Mouse (Mus musculus): ENCODE results near the gene Birc3. TPM values are rescaled to one million over a fixed set of nuclear protein-coding genes. Genes with fewer than 3 reads are reported as not detected.

The Birc3 gene
- polyA plus RNA-seq, 1 experiment from 2014 or later = 8.6 TPM

DNA sequence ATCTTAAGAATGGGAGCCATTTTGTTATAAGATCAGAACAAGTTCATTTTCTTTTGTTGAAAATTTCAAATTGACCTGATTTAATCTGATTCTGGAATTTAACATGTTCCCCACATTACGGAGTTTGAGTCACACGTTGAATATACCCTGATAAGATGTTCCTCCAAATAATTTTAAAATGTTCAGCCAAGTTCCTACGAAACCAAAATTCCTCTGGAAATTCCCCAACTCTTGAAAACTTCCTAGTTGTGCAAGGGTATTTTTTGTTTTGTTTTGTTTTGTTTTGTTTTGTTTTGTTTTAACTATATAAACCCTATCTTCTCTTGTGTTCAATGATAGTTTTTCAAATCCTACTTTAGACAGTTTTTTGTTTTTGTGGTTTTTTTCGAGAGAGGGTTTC is 44.3 kb downstream of the Birc3 start:
- Histone ChIP-seq H3K9me3 (replicated peaks; ENCODE audit: control insufficient read depth, low read length) (no peaks in the 10 kb centered on the region), H3K4me2 (ENCODE audit: low read depth, low read length) (no peak overlapping the region), H3K36me3 (replicated peaks; ENCODE audit: control insufficient read depth, insufficient read depth, low read depth, low read length) (no peaks in the 10 kb centered on the region; the same call in 1 of the 2 replicates), H3K27ac (replicated peaks; ENCODE audit: low read depth, low read length) (no peak overlapping the region), H3K4me1 (ENCODE audit: control insufficient read depth, insufficient read depth, low read length) (no peaks in the 10 kb centered on the region), H3K9ac (replicated peaks; ENCODE audit: low read length) (no peak overlapping the region), H3K27me3 (ENCODE audit: control insufficient read depth, insufficient read depth, low read length) (no peaks in the 10 kb centered on the region), H3K4me3 (ENCODE audit: low read depth, low read length) (no peak overlapping the region)
- 92% methylated on average over 4 of the region's 4 CpGs for WGBS
- no peak for DNase-seq (ENCODE audit: low spot score)
- no peak for ATAC-seq (replicated peaks; ENCODE audit: insufficient number of reproducible peaks, low FRiP score, low TSS enrichment, low read depth)

DNA sequence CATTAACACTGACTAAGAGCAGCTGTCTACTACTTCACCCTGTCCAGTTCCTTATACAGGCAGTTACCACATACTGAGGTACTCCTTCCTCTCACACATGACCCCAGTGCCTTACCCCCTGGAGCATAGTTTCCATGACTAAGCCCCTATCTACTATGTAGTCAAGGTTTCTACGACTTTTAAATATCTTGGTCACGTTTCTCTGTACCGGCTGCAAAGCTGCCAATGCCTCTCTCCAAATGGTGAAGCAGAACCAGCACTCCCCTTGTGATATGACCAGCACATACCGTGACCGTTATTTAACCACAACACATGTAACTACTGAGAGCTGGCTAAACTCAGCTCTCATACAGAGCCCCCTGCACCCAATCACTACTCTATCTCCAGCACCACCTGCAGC is 48.1 kb downstream of the Birc3 start:
- DNase-seq (ENCODE audit: low spot score) = no peak
- Histone ChIP-seq H3K27ac (replicated peaks; ENCODE audit: low read depth, low read length) (no peak overlapping the region), H3K4me2 (ENCODE audit: low read depth, low read length) (no peak overlapping the region), H3K36me3 (replicated peaks; ENCODE audit: control insufficient read depth, insufficient read depth, low read depth, low read length) (no peaks in the 10 kb centered on the region; the same call in none of the 2 replicates), H3K4me1 (ENCODE audit: control insufficient read depth, insufficient read depth, low read length) (no peaks in the 10 kb centered on the region), H3K27me3 (ENCODE audit: control insufficient read depth, insufficient read depth, low read length) (no peaks in the 10 kb centered on the region), H3K9me3 (replicated peaks; ENCODE audit: control insufficient read depth, low read length) (no peaks in the 10 kb centered on the region), H3K4me3 (ENCODE audit: low read depth, low read length) (no peak overlapping the region), H3K9ac (replicated peaks; ENCODE audit: low read length) (no peak overlapping the region)
- no peak for ATAC-seq (replicated peaks; ENCODE audit: insufficient number of reproducible peaks, low FRiP score, low TSS enrichment, low read depth)
- 93% methylated on average over 5 of the region's 5 CpGs for WGBS

DNA sequence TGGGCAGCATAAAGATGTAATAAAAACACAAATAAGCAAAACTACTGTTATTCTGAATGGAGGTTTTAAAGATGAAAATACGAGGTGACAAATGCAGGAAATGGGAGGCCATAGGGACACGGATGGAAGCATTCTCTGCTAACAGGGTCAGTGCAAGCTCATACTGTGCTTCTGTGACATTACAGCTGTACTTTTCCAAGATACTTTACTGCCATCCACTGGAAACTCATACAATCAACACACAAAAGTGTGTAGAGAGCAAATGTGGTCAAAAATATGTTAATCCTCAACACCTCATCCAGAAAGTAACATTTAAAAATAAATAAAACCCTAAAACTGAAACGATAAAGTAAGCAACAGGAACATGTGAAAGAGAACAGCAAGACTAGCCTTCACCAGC is 50.2 kb downstream of the Birc3 start:
- Histone ChIP-seq H3K36me3 (replicated peaks; ENCODE audit: control insufficient read depth, insufficient read depth, low read depth, low read length) (no peaks in the 10 kb centered on the region; the same call in none of the 2 replicates), H3K4me2 (ENCODE audit: low read depth, low read length) (no peak overlapping the region), H3K27me3 (ENCODE audit: control insufficient read depth, insufficient read depth, low read length) (no peaks in the 10 kb centered on the region), H3K9ac (replicated peaks; ENCODE audit: low read length) (no peak overlapping the region), H3K9me3 (replicated peaks; ENCODE audit: control insufficient read depth, low read length) (no peaks in the 10 kb centered on the region), H3K4me3 (ENCODE audit: low read depth, low read length) (no peak overlapping the region), H3K4me1 (ENCODE audit: control insufficient read depth, insufficient read depth, low read length) (no peaks in the 10 kb centered on the region), H3K27ac (replicated peaks; ENCODE audit: low read depth, low read length) (no peak overlapping the region)
- WGBS = 69% methylated on average over 3 of the region's 3 CpGs
- ATAC-seq (replicated peaks; ENCODE audit: insufficient number of reproducible peaks, low FRiP score, low TSS enrichment, low read depth) (no peak), DNase-seq (ENCODE audit: low spot score) (no peak)

DNA sequence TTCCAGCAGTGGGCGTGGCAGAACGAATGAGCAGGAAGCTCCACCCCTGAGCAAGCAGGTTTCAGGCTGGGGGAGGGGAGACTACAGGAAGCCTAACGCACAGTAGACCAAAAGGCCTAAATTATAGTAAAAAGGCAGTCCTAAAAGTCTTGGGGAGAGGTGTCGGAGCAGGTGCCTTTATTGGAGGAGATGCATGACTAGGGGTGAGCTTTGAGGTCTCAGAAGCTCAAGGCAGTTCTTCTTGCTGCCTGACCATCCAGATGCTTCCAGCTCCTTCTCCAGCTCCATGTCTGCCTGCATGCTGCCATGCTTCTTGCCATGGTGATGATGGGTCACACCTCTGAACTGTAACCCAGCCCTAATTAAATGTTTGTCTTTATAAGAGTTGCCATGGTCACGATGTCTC is 67.9 kb downstream of the Birc3 start:
- WGBS = 77% methylated on average over 3 of the region's 5 CpGs
- no peak overlapping the region for H3K4me2 ChIP-seq (ENCODE audit: low read depth, low read length)
- ATAC-seq (replicated peaks; ENCODE audit: insufficient number of reproducible peaks, low FRiP score, low TSS enrichment, low read depth) = 0 out of 2 replicates have a peak, but pooled peaks have one; percentile 39

More for the DNA sequence above, 67.9 kb downstream of the Birc3 start:
- Histone ChIP-seq H3K27me3 (ENCODE audit: control insufficient read depth, insufficient read depth, low read length) (no peaks in the 10 kb centered on the region), H3K4me1 (ENCODE audit: control insufficient read depth, insufficient read depth, low read length) (no peaks in the 10 kb centered on the region), H3K9ac (replicated peaks; ENCODE audit: low read length) (no peak overlapping the region), H3K27ac (replicated peaks; ENCODE audit: low read depth, low read length) (no peak overlapping the region), H3K36me3 (replicated peaks; ENCODE audit: control insufficient read depth, insufficient read depth, low read depth, low read length) (no peaks in the 10 kb centered on the region), H3K4me3 (ENCODE audit: low read depth, low read length) (no peak overlapping the region), H3K9me3 (replicated peaks; ENCODE audit: control insufficient read depth, low read length) (no peaks in the 10 kb centered on the region)
- DNase-seq (ENCODE audit: low spot score) = no peak

Other genes starting within 250 kb of the Birc3 start
- gene Mmp20, start 245.0 kb downstream of the Birc3 start, polyA plus RNA-seq (2014; fragmentation: Nextera tagmentation; extraction: Ambion mirVana) = not detected in 2 replicates
- gene Mmp7, start 181.1 kb downstream of the Birc3 start, polyA plus RNA-seq (2014; fragmentation: Nextera tagmentation; extraction: Ambion mirVana) = not detected in 2 replicates
- gene Tmem123, start 109.1 kb downstream of the Birc3 start, polyA plus RNA-seq (2014; fragmentation: Nextera tagmentation; extraction: Ambion mirVana) = 122 and 128 TPM in 2 replicates
- gene Birc2, start 36.1 kb downstream of the Birc3 start, polyA plus RNA-seq (2014; fragmentation: Nextera tagmentation; extraction: Ambion mirVana) = 45.9 and 50.0 TPM in 2 replicates
- gene Yap1, start 131.4 kb upstream of the Birc3 start, polyA plus RNA-seq (2014; fragmentation: Nextera tagmentation; extraction: Ambion mirVana) = 41.9 and 43.7 TPM in 2 replicates
- gene Cfap300, start 169.6 kb upstream of the Birc3 start, polyA plus RNA-seq (2014; fragmentation: Nextera tagmentation; extraction: Ambion mirVana) = 21.0 and 22.8 TPM in 2 replicates